Mouse (Mus musculus): Measurements from ENCODE around the gene Stim1. TPM values are rescaled to one million over a fixed set of nuclear protein-coding genes. Genes with fewer than 3 reads are reported as not detected.

The Stim1 gene
- total and polyA plus RNA-seq, 3 experiments = 10.2 to 26.6 (median 23.9) TPM

- in situ Hi-C loops (cut with MboI; ENCODE audit: low pct_ligation_motif_present, low pct_unique_long_range_greater_than_20kb, low sequenced_read_pairs) = no loop called here
- no peak overlapping the region for H3K4me3 ChIP-seq (replicated peaks in 1 of 3; ENCODE audit: low read depth in 2 of 3, low read length in 2 of 3, poor library complexity in 1 of 3)
- H3K4me2 ChIP-seq (ENCODE audit: insufficient read depth, low read depth, poor library complexity, severe bottlenecking) = no peak overlapping the region
- TF ChIP-seq JUND (conservative IDR thresholded peaks at IDR 0.05; ENCODE audit: low read depth, low read length) (no peak), MAX (IDR thresholded peaks at IDR 0.05; ENCODE audit: low read length) (no peak), UBTF (IDR thresholded peaks at IDR 0.05; ENCODE audit: low read depth, low read length) (no peak), ZMIZ1 (IDR thresholded peaks at IDR 0.05; ENCODE audit: low read depth, low read length) (no peak), BHLHE40 (IDR thresholded peaks at IDR 0.05; ENCODE audit: low read depth, low read length) (no peak), NELFE (IDR thresholded peaks at IDR 0.05; ENCODE audit: low read depth, low read length) (no peak), USF1 (IDR thresholded peaks at IDR 0.05; ENCODE audit: low read depth, low read length) (no peak), JUN (IDR thresholded peaks at IDR 0.05; ENCODE audit: insufficient read depth, low read depth, low read length) (no peak), SMC3 (IDR thresholded peaks at IDR 0.05; ENCODE audit: low read depth, low read length) (no peak), GABPA (IDR thresholded peaks at IDR 0.05; ENCODE audit: insufficient replicate concordance, low read depth, low read length) (no peak), CHD2 (IDR thresholded peaks at IDR 0.05; ENCODE audit: low read length) (no peak), PAX5 (IDR thresholded peaks at IDR 0.05; ENCODE audit: low read length) (no peak), NRF1 (IDR thresholded peaks at IDR 0.05; ENCODE audit: low read depth, low read length) (no peak), POLR2A (IDR thresholded peaks at IDR 0.05; ENCODE audit: low read depth, low read length) (no peak)
- no peak overlapping the region for H3K27ac ChIP-seq (ENCODE audit: insufficient read depth, low read depth)
- no peak overlapping the region for H3K9ac ChIP-seq (ENCODE audit: insufficient read depth, low read depth)
- H3K27me3 ChIP-seq (replicated peaks) = no peaks in the 10 kb centered on the region
- H3K4me1 ChIP-seq (ENCODE audit: control insufficient read depth in 1 of 2, insufficient read depth in 2 of 2) = no peaks in the 10 kb centered on the region; a peak in 1 of 4 replicates
- no peaks in the 10 kb centered on the region for H3K9me3 ChIP-seq (replicated peaks; ENCODE audit: low read length)
- dilution Hi-C loops (cut with MboI; ENCODE audit: extremely low pct_ligation_motif_present, extremely low pct_unique_long_range_greater_than_20kb, low sequenced_read_pairs) = no loop called here
- no peaks in the 10 kb centered on the region for H3K36me3 ChIP-seq (replicated peaks in 1 of 2; ENCODE audit: control insufficient read depth in 1 of 2, insufficient read depth in 1 of 2, low read length in 1 of 2)
- H3K79me2 ChIP-seq (replicated peaks; ENCODE audit: control insufficient read depth, extremely low read depth, insufficient read depth, poor library complexity, severe bottlenecking) = no peaks in the 10 kb centered on the region
- no peak for DNase-seq (ENCODE audit: extremely low read depth)
These were observed 24.6 kb downstream of the Stim1 start for GRCm38 (mm10) chr7:102292228-102292627.

DNA sequence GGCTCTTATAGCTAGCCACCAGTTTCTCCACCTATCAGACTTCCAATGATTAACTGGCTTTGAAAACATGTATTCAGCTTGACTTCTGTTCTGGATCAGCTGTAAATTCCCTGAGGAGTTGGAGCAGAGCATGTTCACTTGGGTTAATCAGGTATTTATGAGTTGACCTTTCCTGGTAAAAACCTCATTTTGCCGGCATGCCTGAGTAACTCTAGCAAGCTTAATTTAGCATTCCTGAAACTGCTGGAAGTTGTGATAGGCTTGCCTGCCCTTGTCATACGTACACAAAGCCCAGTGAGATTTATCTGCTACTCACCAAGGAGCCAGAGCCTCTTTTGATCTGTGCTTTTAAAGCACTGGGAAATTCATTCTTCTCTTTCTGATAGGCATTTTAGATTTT is 25.6 kb downstream of the Stim1 start:
- H3K9me3 ChIP-seq (replicated peaks; ENCODE audit: low read length) = no peaks in the 10 kb centered on the region
- H3K79me2 ChIP-seq (replicated peaks; ENCODE audit: control insufficient read depth, extremely low read depth, insufficient read depth, poor library complexity, severe bottlenecking) = no peaks in the 10 kb centered on the region
- TF ChIP-seq GABPA (IDR thresholded peaks at IDR 0.05; ENCODE audit: insufficient replicate concordance, low read depth, low read length) (no peak), E2F4 (IDR thresholded peaks at IDR 0.05; ENCODE audit: insufficient replicate concordance, low read depth, low read length) (no peak)
- no peak overlapping the region for H3K4me3 ChIP-seq (replicated peaks in 1 of 3; ENCODE audit: low read depth in 2 of 3, low read length in 2 of 3, poor library complexity in 1 of 3)
- H3K4me1 ChIP-seq (ENCODE audit: control insufficient read depth in 1 of 2, insufficient read depth in 2 of 2) = no peaks in the 10 kb centered on the region; a peak in 1 of 4 replicates
- no peak overlapping the region for H3K9ac ChIP-seq (ENCODE audit: insufficient read depth, low read depth)
- no peak overlapping the region for H3K27ac ChIP-seq (ENCODE audit: insufficient read depth, low read depth)
- in situ Hi-C loops (cut with MboI; ENCODE audit: low pct_ligation_motif_present, low pct_unique_long_range_greater_than_20kb, low sequenced_read_pairs) (no loop called here), dilution Hi-C loops (cut with MboI; ENCODE audit: extremely low pct_ligation_motif_present, extremely low pct_unique_long_range_greater_than_20kb, low sequenced_read_pairs) (no loop called here)
- no peaks in the 10 kb centered on the region for H3K36me3 ChIP-seq (replicated peaks in 1 of 2; ENCODE audit: control insufficient read depth in 1 of 2, insufficient read depth in 1 of 2, low read length in 1 of 2)
- DNase-seq (ENCODE audit: extremely low read depth) = no peak
- H3K27me3 ChIP-seq (replicated peaks) = no peaks in the 10 kb centered on the region
- H3K4me2 ChIP-seq (ENCODE audit: insufficient read depth, low read depth, poor library complexity, severe bottlenecking) = no peak overlapping the region

- no peaks in the 10 kb centered on the region for H3K9me3 ChIP-seq (replicated peaks; ENCODE audit: low read length)
- no peaks in the 10 kb centered on the region for H3K4me1 ChIP-seq (ENCODE audit: control insufficient read depth in 1 of 2, insufficient read depth in 2 of 2)
- dilution Hi-C loops (cut with MboI; ENCODE audit: extremely low pct_ligation_motif_present, extremely low pct_unique_long_range_greater_than_20kb, low sequenced_read_pairs) (no loop called here), in situ Hi-C loops (cut with MboI; ENCODE audit: low pct_ligation_motif_present, low pct_unique_long_range_greater_than_20kb, low sequenced_read_pairs) (no loop called here)
- TF ChIP-seq ZNF384 (IDR thresholded peaks at IDR 0.05; ENCODE audit: low read depth, low read length) (no peak), SMC3 (IDR thresholded peaks at IDR 0.05; ENCODE audit: low read depth, low read length) (no peak), E2F4 (IDR thresholded peaks at IDR 0.05; ENCODE audit: insufficient replicate concordance, low read depth, low read length) (no peak), POLR2AphosphoS2 (IDR thresholded peaks at IDR 0.05; ENCODE audit: low read depth, low read length) (no peak), ZC3H11A (IDR thresholded peaks at IDR 0.05; ENCODE audit: low read depth, low read length) (no peak), HCFC1 (IDR thresholded peaks at IDR 0.05; ENCODE audit: low read depth, low read length) (no peak), RCOR1 (conservative IDR thresholded peaks at IDR 0.05; ENCODE audit: low read depth, low read length) (no peak)
- H3K4me3 ChIP-seq (replicated peaks in 1 of 3; ENCODE audit: low read depth in 2 of 3, low read length in 2 of 3, poor library complexity in 1 of 3) = no peak overlapping the region
- no peaks in the 10 kb centered on the region for H3K79me2 ChIP-seq (replicated peaks; ENCODE audit: control insufficient read depth, extremely low read depth, insufficient read depth, poor library complexity, severe bottlenecking)
- H3K9ac ChIP-seq (ENCODE audit: insufficient read depth, low read depth) = no peak overlapping the region
- no peak for DNase-seq (ENCODE audit: extremely low read depth)
- no peaks in the 10 kb centered on the region for H3K27me3 ChIP-seq (replicated peaks)
- H3K36me3 ChIP-seq (replicated peaks in 1 of 2; ENCODE audit: control insufficient read depth in 1 of 2, insufficient read depth in 1 of 2, low read length in 1 of 2) = no peaks in the 10 kb centered on the region
- H3K4me2 ChIP-seq (ENCODE audit: insufficient read depth, low read depth, poor library complexity, severe bottlenecking) = no peak overlapping the region
- no peak overlapping the region for H3K27ac ChIP-seq (ENCODE audit: insufficient read depth, low read depth)
These were observed 33.2 kb downstream of the Stim1 start for GRCm38 (mm10) chr7:102300761-102301160.

Data from CH12.LX (cell line).